Mouse (Mus musculus) cortical plate, adult 2 months (tissue): ENCODE data around the gene Serpinb6a.

Experiments used
- CTCF ChIP-seq: fragments of 200-500 bp; IDR thresholded peaks from 2 replicates; pipeline ENCODE4 v1.5.1; 2011; ENCODE audit warnings: mild to moderate bottlenecking, control low read depth, low read length; ENCODE audit not compliant: insufficient read depth; ENCODE audit errors: extremely low read depth
- POLR2A ChIP-seq: fragments of 200-500 bp; IDR thresholded peaks from 2 replicates; pipeline ENCODE4 v1.6.1; 2011; ENCODE audit warnings: mild to moderate bottlenecking, low read length, control low read depth; ENCODE audit not compliant: insufficient read depth; ENCODE audit errors: extremely low read depth

GRCm38 (mm10) chr13:33952075-33952449, 50.5 kb downstream of the Serpinb6a start:
- TF ChIP-seq POLR2A (no peak), CTCF (no peak)
